Mouse (Mus musculus) frontal cortex, adult 2 months (tissue): ENCODE measurements around the gene Dohh. TPM values are rescaled to one million over a fixed set of nuclear protein-coding genes. Genes with fewer than 3 reads are reported as not detected.
A peak's percentile ranks its signal among the peaks of the same experiment; 100 is the strongest.

Experiments
- DNase-seq, 2 experiments: peaks; one replicate each; pipeline ENCODE4 v3.0.0; 2022; ENCODE audit warnings: low spot score in 1 of 2; ENCODE audit errors: extremely low spot score in 1 of 2
- polyA plus RNA-seq: library from polyadenylated mRNA; depleted of rRNA; stranded (reverse); fragments of >200 nt; gene quantifications from 2 replicates; pipeline ENCODE4 v1.2.3, GENCODE M21; 2012

Dohh gene
- polyA plus RNA-seq, 1 experiment: 92.2 TPM

DNA sequence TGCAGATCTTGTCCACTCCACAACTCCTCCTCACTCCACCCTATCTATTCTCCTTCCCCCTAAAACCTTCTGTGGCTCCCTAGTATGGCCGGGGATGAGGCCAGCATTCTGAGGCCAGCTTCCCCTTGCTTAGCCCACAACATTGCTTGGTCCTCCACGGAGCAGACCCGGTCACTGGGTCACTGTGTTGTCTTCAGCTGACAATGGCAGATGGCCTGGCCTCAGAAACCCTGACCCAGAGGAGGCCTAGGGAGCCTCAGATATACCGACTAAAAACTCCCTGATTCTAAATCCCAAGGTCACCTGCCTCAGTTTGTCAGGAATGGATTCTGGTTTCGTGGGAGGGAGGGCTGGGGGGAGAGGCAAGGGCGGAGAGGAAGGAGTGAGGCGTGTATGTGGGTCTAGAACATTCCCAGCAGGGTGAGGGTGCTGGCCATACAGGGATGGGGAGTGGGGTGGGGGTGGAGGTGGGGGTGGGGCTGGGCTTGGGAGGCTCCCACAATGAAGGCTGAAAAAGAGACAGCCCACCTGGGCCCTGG, 18.1 kb downstream of the Dohh start:
- no peak for DNase-seq

DNA sequence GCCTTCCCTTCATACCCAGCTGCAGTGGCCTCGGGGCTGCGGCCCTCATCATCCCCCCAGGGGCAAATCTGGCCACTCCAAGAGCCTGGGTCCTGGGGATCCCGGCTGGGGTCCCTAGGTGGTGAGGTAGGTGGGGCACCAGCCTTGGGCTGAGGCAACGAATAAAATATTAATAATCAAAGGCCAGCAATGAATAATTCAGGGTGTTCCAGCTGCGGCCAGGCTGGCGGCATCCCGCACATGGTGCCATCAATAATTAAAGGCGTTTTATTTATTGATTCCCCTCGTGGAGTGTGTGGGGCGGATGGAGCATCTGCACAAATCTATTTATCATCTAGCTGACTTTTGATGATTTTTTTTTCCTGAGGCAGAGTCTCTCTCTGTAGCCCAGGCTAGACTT, 19.3 kb downstream of the Dohh start:
- no peak for DNase-seq

DNA sequence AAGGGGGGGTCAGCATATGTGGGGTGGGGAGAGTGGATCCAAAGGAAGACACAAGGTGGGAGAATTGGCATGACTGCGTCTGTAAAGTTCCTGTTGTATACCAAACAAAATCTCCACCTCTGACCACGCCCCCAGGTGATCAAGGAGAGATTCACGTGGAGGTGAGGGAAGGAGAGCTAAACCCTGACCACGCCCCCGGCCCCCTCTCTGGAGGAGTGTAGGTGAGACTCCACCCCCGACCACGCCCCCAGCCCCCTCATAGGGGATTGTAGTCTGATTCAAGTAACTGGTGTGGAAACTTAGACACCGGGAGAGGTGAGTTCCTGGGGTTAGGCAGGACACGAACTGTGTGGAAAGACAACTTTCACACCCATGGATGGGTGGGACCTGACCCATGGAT, 19.9 kb downstream of the Dohh start:
- DNase-seq: no peak

DNA sequence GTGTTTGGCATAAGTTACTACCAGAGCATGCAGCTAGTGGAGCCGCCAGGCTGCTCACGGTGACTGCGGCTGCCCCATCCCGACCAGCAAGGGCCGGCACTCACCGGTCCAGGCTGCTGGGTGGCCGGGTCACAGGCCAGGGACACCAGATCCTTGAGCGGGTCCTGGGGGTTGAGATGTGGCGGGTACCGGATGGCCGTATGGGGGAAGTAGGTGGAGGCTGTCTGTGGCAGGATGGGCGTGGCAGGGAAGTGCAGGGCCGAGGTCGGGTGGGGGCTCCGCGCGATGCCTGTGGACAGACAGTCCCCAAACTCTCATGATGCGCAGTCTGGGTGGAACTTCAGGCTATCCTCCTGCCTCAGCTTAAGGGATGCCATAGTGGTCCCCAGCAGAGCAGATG, 20.5 kb downstream of the Dohh start:
- no peak for DNase-seq

DNA sequence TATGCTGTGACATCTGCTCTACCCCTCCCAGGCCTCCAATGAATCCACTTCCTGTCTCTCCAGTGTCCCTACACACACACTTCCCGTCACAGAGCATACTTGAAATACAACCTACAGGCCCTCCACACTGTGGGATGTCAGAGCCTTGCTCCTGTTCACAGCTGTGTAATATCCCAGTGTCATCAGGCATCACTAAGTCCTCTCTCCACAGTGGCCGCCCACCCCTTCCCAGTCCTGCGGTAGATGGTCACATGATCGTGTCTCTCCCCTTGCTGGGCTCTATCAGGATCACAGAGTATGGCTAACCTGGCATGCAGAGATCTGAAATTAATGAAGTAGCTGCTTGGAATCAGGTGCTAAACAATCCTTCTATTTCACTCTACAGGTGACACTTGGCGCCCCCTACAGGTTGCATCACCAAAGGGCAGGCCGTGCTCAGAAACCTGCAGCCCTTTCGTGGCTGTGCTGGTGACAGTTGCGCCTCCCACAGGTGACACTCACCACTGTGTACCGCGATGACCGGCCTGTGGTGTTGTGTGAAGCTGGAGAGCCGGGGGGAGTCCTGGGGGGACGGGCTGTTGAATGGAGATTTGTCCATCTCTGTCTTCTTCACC, 21.5 kb downstream of the Dohh start:
- DNase-seq: peak in 1 of 2 experiments; percentile 74

DNA sequence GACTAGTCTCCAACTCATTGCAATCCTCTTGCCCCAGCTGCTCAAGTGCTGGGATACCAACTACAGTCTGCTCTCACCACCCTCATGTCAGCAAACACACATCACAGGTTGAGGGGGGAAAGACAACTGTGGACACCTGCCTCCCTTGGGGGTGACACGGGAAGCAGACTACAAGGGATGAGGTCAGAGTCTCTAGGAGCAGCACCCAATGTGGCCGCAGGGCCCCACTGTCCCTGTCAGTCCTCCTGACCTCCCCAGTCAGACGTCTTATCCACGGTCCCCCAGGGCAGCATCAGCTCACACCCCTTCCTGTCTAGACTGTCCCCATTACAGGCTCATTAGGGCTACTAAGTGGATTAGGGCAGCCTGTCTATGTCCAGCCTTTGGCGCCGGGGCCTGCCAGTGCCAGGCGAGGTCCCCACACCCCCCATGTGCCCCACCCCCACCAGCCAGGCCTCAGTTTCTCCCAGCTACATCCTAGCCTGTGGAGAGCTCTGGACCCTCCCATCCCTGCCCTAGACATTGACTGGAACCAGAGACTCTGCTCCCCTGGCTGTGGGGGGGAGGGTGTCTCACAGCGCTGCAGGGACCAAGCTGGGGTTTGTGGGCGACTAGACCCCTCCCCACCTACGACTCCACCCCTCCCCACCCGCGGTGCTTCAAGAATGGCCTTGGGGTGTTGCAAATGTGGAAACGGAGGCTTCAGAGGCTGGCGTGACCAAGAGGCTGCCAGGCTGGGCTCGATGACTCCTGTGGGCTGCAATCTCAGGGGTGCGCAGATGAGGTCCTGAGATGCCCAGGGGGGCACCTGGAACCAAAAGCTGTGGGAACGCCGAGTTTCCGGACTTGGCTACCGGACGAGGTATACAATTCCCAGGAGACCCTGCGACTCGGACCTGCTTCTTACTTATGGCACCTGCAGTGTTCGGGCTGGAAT, 22.5 kb downstream of the Dohh start:
- DNase-seq: no peak

DNA sequence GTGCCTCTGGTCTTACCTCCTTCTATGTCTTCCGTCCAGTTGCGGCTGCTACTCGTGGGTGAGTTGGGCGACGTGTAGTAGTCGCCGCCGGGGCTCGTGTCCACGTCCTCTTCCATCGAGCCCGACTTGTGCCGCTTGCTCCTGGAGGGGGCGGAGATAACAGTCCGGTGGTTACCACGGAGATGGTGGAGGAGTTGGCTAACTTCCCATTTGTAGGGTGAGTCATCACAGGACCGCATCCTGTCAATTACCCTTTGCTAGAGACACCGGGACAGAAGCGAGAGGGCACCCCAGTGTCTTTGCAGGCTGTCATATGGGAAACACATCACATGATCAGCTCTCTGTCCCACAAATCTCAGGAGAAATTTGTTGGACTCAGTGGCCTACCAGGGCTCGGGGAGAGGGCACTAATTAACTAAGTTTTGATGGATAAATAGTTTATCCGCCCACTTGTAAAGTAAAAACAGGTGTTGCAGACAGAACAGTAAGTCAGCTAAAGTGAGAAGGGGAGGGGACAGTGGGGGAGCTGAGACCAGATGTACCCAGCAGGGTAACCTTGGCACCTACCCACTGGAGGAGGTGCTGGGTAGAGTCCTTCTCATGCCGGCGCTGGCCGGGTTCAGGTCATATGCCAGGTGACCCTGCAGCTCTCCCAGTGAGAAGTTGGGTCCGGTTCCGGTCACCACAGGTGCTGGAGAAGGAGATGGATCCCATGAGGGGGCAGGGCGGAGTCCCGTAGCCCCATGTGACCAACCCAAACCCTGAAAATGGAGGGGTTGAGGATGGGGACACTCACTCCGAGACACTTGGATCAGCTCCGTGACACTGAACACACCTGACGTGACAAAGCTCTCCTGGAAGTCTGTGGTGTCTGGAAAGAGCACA, 23.6 kb downstream of the Dohh start:
- peak in 1 of 2 experiments; percentile 85 for DNase-seq

DNA sequence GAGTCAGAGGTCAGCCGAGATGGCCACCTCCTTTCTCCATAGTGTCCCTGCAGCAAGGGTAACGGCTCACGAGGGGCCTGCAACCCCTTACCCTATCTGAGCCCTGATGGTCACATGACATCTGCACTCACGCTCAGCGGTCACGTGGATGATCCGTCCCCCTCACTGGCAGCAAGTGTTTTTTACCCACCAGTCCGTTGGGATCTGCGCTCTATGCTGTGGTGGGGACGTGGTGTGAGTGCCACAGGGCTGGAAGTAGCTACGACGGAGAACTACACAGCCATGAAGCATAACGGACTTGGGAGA, 24.1 kb downstream of the Dohh start:
- no peak for DNase-seq

DNA sequence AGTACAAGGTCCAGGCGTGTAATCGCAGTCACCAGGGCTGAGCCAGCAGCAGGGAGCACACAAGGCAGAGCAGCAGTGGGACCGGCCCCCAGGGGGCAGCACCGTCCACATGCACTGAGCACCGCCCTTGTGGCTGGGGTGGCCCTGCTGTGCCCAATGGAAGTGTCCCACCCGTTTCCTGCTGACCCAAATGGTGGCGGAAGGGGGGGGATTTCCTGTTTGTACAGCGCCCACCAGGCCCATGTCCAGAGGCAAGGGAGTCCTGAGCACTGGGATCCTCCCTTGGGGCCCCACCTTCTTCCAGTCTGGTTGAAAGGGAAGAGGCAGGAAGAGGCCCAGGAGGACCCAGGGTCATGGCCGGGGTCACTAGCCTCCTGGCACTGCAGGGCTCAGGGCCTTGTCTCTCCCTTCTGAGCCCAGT, 24.7 kb downstream of the Dohh start:
- peak in 1 of 2 experiments; percentile 70 for DNase-seq

DNA sequence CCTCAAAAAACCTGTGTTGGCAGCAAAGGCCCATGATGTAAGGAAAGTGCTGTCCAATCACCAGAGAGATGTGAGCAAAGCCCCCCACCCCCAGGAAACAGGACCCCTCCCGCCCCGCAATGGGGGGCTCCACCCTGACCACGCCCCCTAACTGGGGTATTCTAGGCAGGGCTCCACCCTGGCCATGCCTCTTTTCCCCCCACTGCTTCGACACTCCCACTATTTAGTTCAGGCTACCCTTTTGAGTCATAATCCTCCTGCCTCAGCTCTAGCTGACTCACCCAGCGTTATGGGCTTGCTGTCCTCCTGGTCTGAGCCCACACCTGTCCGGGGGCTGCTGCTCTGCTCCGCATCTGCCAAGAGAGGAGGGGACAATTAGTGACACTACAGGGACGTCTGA, 25.1 kb downstream of the Dohh start:
- no peak for DNase-seq

DNA sequence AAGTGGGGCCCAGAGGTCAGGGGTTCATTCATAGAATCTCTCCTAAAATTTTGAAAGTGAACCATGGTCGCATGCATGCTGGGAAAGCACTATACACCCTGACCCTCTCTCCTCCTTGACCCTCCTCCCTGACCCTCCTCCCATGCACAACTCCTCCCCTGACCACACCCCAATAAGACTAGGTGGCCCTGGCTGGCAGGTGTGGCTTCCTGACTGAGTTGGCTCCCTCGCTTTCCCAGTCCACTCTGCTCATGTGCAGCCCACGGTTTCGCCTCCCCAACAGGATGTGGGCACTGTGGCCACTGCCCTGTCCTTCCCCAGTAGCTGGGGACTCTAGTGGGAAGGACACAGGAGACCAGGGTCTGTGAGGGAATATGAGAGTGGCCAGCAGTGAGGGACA, 26.1 kb downstream of the Dohh start:
- DNase-seq: no peak

DNA sequence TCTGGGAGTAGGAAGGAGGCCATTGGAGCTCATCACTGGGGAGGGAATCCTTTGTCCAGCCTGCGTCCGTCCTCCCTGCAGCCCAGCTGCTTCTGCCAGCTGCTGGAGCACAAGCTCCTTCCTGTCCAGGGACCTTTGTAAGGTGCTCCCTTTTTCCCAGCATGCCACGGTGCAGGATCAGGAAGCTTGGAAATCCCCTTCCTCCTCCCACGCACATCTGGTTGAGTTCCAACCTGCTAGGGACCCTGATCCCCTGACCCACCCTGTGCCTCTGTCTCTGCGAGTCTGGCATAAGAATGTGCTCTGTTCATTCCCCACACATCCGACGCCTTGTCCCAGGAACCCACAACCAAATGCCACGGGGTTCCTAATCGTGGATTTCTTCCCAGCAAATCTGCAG, 26.8 kb downstream of the Dohh start:
- no peak for DNase-seq

DNA sequence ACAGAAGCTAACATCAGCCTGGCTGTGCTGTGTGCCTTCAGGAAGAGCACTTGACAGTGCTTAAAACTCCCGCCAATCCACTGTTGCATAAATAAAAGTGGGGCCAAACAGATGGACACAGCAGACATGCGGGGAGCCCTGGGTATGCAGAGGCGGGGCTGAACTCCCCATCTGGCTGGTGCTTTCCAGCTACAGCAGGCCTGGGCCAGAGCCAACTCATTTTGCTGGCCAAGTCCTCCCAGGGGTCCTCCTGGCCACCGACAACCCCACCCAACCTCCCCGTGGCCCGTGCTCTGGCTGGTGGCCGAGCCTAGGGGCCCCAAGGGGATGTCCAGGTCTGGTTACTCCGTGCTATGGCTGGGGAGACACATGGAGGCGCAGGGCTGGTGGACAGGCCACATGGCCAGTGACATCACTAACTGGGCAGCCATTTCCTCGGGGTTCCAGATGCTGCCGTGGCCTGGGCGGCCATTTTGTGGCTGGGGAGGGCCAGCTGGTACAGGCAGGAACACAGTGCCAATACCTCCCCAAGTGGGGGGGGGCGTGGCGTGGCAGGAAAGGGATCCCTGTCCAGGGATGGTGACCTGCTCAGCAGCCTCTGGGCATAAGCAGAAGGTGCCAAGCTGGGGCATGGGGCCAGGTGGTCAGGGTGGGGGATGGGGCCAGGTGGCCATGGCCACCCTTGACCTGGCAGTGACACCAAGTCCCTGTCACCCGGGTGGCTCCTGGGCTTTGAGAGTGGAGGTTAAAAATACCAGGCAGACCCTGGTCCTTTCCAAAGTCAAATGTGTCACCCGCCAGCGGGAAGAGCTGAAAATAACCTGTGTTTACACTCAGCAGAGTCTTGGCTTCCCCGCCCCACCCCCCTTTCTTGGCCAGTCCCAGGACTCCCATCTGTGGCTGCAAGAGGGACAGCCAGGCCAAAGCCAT, 27.5 kb downstream of the Dohh start:
- peak in 1 of 2 experiments; percentile 71 for DNase-seq

DNA sequence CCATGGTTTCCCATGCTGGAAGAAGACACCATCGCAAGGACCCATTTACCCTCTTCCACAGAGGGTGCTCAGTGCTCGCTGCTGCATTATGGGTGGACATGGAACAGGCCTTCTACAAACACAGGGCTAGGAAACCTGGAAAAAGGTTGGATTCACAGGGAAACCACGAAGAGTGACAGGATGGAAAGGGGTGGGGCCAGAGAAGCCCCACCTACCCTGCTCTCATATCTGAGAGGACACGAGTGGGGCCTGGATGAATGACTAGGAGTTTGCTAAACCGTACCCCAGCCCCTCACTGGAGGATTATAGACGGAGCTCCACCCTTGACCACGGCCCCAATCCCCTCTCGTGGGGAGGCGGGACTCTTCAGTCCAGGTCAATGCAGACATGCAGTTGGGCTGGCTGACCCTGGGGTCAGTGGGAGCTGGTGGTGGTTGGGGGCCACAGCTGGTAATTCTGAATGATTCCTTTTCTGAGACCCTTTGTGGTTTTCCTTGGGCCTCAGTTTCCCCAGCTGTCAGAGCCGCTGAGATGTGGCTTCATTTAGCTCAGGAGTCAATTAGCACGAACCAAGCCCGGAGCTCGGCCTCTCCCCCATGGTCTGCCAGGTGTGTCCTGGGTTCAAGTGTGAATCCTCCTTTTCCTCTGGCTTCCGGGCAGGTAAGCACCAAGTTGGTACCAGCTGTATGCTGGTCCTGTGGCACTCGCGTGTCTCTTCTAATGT, 28.5 kb downstream of the Dohh start:
- DNase-seq: no peak

DNA sequence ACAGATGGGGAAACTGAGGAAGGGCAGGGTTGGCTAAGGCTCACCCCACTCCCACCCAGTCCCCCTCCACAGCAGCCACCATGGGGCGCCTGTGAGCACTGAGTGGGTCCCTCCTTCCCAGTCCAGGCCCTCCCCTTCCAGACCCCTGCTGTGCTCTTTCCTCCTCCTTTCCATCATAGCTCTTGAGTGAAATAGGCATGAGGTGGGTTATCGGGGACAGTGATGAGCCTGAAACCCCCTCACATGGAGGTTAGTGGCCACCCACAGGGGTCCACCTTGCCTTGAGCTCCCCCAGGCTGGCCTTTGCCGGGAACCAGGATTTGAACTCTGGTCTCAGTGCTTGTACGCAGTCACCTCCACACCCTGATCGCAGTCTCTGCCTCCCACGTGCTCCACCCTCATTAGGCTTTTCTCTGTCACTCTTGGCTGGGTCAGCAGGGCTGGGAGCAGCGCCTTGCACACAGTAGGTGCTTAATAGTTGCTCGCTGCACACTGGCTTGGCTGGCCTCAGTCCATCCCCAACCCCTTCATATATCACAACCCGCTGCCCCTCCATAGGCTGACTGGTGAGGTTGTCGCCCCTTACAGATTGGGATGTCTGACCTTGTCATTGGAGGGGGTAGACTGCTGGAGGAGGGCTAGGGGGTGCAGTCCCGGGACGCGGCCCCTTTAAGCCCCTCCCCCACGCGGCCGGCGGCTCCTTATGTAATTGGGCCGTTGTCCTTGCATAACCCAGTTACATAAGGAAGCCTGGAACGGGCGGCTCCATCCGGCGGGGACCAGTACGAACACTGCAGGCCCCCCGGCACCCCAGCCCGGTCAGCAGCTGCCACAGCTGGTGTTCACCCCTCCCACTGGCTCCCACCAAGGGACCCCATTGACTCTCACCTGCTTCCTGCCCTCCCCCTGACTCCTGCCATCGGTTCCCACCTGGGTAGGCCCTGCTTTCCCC, 29.4 kb downstream of the Dohh start:
- peak in 1 of 2 experiments; percentile 86 for DNase-seq

DNA sequence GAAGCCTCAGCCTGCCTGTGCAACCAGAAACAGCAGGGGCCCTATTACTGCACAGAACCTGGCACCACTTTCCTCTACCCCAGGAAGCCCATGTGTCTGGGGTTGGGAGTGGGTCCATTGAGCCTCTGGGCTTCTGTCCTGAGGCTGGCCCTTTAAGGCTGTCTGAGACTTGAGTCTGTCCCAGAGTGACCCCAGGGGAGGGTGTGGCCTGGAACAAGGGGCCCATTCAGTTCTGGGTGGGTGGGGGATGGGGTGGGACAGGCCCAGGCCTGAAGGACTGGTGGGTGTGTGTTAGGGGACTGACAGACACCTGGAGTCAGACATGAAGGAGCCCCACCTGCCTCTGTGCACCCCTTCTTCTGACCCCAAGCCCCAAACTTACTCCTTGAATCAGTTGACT, 30.5 kb downstream of the Dohh start:
- DNase-seq: no peak

DNA sequence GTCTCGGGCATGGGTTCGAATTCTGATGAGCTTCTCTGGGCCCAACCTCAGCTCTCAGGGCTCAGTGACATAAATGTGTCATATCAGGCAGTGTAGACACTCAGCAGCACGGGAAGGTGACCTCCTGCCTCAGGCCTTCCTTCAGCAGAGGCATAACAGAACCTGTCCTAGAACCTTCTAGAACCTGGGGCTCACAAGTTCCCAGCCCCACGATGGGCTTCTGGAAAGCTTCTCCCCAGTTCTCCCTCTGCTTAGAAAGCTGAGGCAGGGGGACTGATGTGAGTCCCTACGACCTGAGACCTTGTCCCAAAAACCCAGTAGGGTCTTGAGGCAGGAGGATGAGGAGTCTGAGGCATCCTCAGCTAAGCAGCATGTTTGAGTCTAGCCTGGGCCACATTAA, 30.9 kb downstream of the Dohh start:
- no peak for DNase-seq
